Mouse (Mus musculus): ENCODE data around the gene Syce3.

DNA sequence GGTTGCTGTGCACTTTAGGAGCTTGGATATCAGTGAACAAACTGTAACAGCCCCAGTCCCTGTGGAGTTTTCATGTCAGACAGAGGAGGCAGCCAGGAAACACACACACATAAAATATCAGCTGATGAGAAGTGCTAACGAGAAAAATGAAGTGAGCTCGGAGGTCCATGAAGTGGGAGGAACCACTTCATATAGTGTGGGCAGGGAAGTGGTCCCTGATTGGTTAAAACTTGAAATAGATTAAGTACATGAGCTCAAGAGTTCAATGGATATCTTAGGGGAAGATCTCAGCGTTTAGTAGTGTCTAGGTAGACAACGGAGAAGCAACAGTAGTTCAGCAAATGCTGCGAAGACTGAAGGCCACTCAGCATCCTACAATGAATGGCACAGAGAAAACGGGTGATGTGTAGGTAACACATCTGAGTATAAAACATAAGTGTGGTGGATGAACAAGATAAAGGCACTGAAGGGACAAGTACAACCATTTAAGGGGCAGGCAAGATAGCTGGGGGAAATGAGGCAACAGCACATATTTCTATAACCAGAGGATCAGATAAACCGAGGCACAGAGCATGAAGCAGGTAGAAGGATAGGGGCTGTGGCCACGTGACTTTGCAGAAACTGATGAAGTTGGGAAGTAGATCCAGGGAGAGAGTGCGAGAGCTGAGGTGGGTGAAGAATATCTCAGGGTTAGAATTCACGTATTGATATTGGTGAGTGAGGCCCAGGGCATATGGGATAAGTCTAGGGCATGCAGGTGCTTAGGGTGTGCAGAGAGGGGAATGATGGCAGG is 5.3 kb downstream of the Syce3 start:
- TF ChIP-seq CTCF (IDR thresholded peaks at IDR 0.05; ENCODE audit: borderline replicate concordance, extremely low read depth, insufficient read depth, insufficient read length) (no peak), POLR2A (IDR thresholded peaks at IDR 0.05; ENCODE audit: borderline replicate concordance, extremely low read depth, insufficient read depth, insufficient read length, poor library complexity, severe bottlenecking) (no peak)

Data from brain, embryonic 14.5 days (tissue).